Mouse (Mus musculus): ENCODE measurements around the gene 2310061I04Rik. TPM values are rescaled to one million over a fixed set of nuclear protein-coding genes. Genes with fewer than 3 reads are reported as not detected.

2310061I04Rik gene
- polyA plus RNA-seq, 1 experiment from 2014 or later = 27.1 TPM

- DNase-seq (ENCODE audit: low spot score) = peak; percentile 65
Measured at GRCm38 (mm10) chr17:35870884-35871696, 26.1 kb downstream of the 2310061I04Rik start.

- peak; percentile 88 for DNase-seq (ENCODE audit: low spot score)
Measured at GRCm38 (mm10) chr17:35870151-35870883, 26.9 kb downstream of the 2310061I04Rik start.

- peak; percentile 34 for DNase-seq (ENCODE audit: low spot score)
Measured at GRCm38 (mm10) chr17:35869346-35870067, 27.7 kb downstream of the 2310061I04Rik start.

- no peak for DNase-seq (ENCODE audit: low spot score)
Measured at GRCm38 (mm10) chr17:35868961-35869345, 28.3 kb downstream of the 2310061I04Rik start.

- peak; percentile 67 for DNase-seq (ENCODE audit: low spot score)
Measured at GRCm38 (mm10) chr17:35868165-35868820, 28.9 kb downstream of the 2310061I04Rik start.

- peak; percentile 28 for DNase-seq (ENCODE audit: low spot score)
Measured at GRCm38 (mm10) chr17:35866911-35867890, 30.0 kb downstream of the 2310061I04Rik start.

- DNase-seq (ENCODE audit: low spot score) = peak; percentile 18
Measured at GRCm38 (mm10) chr17:35866281-35866831, 30.9 kb downstream of the 2310061I04Rik start.

- peak; percentile 22 for DNase-seq (ENCODE audit: low spot score)
Measured at GRCm38 (mm10) chr17:35865481-35866280, 31.6 kb downstream of the 2310061I04Rik start, which contains the start of gene Ppp1r18. Gene Ppp1r18, plus strand, starts transcription at chr17:35865593.

- no peak for DNase-seq (ENCODE audit: low spot score)
Measured at GRCm38 (mm10) chr17:35864832-35865353, 32.3 kb downstream of the 2310061I04Rik start.

GRCm38 (mm10) chr17:35861198-35861857 is 35.9 kb downstream of the 2310061I04Rik start, which contains the start of gene Nrm:
Gene Nrm, plus strand, starts transcription at chr17:35861318.
- DNase-seq (ENCODE audit: low spot score) = peak; percentile 80

GRCm38 (mm10) chr17:35860831-35861197 is 36.4 kb downstream of the 2310061I04Rik start:
- DNase-seq (ENCODE audit: low spot score) = no peak

- DNase-seq (ENCODE audit: low spot score) = no peak
Measured at GRCm38 (mm10) chr17:35859835-35860234, 37.4 kb downstream of the 2310061I04Rik start.

- no peak for DNase-seq (ENCODE audit: low spot score)
Measured at GRCm38 (mm10) chr17:35859371-35859770, 37.9 kb downstream of the 2310061I04Rik start.

- no peak for DNase-seq (ENCODE audit: low spot score)
Measured at GRCm38 (mm10) chr17:35850974-35851373, 46.3 kb downstream of the 2310061I04Rik start.

GRCm38 (mm10) chr17:35848112-35848511 is 49.1 kb downstream of the 2310061I04Rik start:
- no peak for DNase-seq (ENCODE audit: low spot score)

- DNase-seq (ENCODE audit: low spot score) = no peak
Measured at GRCm38 (mm10) chr17:35843514-35843913, 53.7 kb downstream of the 2310061I04Rik start.
